Mouse (Mus musculus) megakaryocyte progenitor cell, adult 5-6 weeks (primary cell): Measurements from ENCODE around the gene Rassf3. TPM values are rescaled to one million over a fixed set of nuclear protein-coding genes. Genes with fewer than 3 reads are reported as not detected.

ENCODE experiments used
- ATAC-seq: replicated peaks from 2 replicates; pipeline ENCODE4 v1.8.0; 2016; ENCODE audit warnings: mild to moderate bottlenecking, moderate TSS enrichment, inconsistent platforms; ENCODE audit not compliant: poor library complexity
- total RNA-seq, 2 experiments: library from RNA; stranded (forward) in 1 of 2; stranded (reverse) in 1 of 2; fragments of 157-497, 149-512 nt in 1 of 2; fragments of 200-1000 nt in 1 of 2; gene quantifications; 2 replicates each; pipeline versions ENCODE4 v1.2.3 to v1.2.4; 2015 to 2017

The Rassf3 gene
- total RNA-seq, 2 experiments from 2014 or later, result 18.2 to 24.7 TPM

GRCm38 (mm10) chr10:121412824-121413223 is 63.3 kb downstream of the Rassf3 start:
- no peak for ATAC-seq

- no peak for ATAC-seq
These were observed 64.3 kb downstream of the Rassf3 start for GRCm38 (mm10) chr10:121411721-121412455.

GRCm38 (mm10) chr10:121409717-121410116 is 66.4 kb downstream of the Rassf3 start:
- ATAC-seq, result peak; percentile 89

GRCm38 (mm10) chr10:121403946-121404345 is 72.2 kb downstream of the Rassf3 start:
- no peak for ATAC-seq

- ATAC-seq, result no peak
These were observed 73.0 kb downstream of the Rassf3 start for GRCm38 (mm10) chr10:121403104-121403503.

- no peak for ATAC-seq
These were observed 75.1 kb downstream of the Rassf3 start for GRCm38 (mm10) chr10:121401005-121401404.

GRCm38 (mm10) chr10:121398599-121398998 is 77.5 kb downstream of the Rassf3 start:
- 0 out of 2 replicates have a peak, but pooled peaks have one; percentile 6 for ATAC-seq

- ATAC-seq, result no peak
These were observed 80.5 kb downstream of the Rassf3 start for GRCm38 (mm10) chr10:121395542-121396176.

- ATAC-seq, result no peak
These were observed 81.3 kb downstream of the Rassf3 start for GRCm38 (mm10) chr10:121394789-121395325.

GRCm38 (mm10) chr10:121394270-121394669 is 81.9 kb downstream of the Rassf3 start:
- ATAC-seq, result no peak

- no peak for ATAC-seq
These were observed 84.2 kb downstream of the Rassf3 start for GRCm38 (mm10) chr10:121391901-121392300.

- ATAC-seq, result no peak
These were observed 85.5 kb downstream of the Rassf3 start for GRCm38 (mm10) chr10:121390602-121391001.

- no peak for ATAC-seq
These were observed 89.8 kb downstream of the Rassf3 start for GRCm38 (mm10) chr10:121386347-121386746.

GRCm38 (mm10) chr10:121385695-121386094 is 90.5 kb downstream of the Rassf3 start:
- no peak for ATAC-seq

GRCm38 (mm10) chr10:121384710-121385109 is 91.4 kb downstream of the Rassf3 start:
- no peak for ATAC-seq

GRCm38 (mm10) chr10:121381280-121381679 is 94.9 kb downstream of the Rassf3 start:
- ATAC-seq, result no peak

GRCm38 (mm10) chr10:121379387-121379786 is 96.8 kb downstream of the Rassf3 start:
- no peak for ATAC-seq

GRCm38 (mm10) chr10:121376530-121377271 is 99.4 kb downstream of the Rassf3 start:
- no peak for ATAC-seq

- ATAC-seq, result no peak
These were observed 100.3 kb downstream of the Rassf3 start for GRCm38 (mm10) chr10:121375649-121376493.
